Mouse (Mus musculus): ENCODE data around the gene Yif1a. TPM values are rescaled to one million over a fixed set of nuclear protein-coding genes. Genes with fewer than 3 reads are reported as not detected.

Yif1a gene
- polyA plus RNA-seq, 1 experiment, result 57.6 TPM

DNA sequence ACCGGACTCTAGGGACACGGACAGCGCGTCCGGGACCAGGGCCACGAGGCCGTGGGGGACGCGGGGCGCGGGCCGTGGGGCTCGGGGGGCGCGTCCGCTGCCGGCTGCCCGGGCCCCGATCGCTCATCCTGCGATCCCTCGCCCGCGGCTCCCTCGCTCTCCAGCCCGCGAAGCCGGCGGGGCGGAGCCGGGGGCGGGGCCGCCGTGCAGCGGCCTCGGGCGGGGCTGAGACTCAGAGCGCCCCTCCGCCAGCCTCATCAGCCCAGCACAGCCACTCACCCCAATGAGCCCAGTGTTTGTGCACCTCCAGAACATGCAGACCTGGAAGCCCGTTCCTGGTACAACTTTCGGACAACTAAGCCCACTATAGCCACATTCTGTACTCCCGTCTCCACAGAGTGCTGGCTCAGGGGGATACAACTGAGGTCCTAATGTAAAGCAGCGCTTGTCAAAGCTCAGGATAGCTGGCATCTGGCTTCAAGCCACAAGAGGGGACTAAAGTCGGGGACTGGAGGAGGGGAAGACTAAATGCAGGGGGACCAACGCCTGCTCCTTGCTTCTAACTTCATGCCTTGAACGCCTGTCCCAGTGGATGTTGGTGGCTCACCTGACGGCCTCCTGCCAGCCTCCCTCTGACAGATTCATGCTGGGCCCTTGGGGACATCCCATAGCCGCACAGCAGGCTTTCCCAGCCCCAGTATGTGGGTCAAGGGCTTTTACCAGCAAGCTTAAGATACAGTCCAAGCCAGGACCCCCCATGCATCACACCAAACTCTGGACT, 10.2 kb downstream of the Yif1a start, which contains the start of gene Cnih2:
Cnih2 (minus strand) TSS at position 159 of the 781 bp plus-strand sequence.
- Histone ChIP-seq H3K36me3 (ENCODE audit: control insufficient read depth, insufficient read depth) (peaks cover 26% of the 10 kb centered on the region), H3K4me3 (ENCODE audit: insufficient read depth, poor library complexity, severe bottlenecking) (no peak within 1 kb of the TSS), H3ac (ENCODE audit: control insufficient read depth, insufficient read length, low read depth) (peak within 1 kb of the TSS; percentile 69), H3K79me2 (ENCODE audit: control insufficient read depth, insufficient read depth) (no peaks in the 10 kb centered on the region), H3K79me3 (ENCODE audit: low read depth) (no peaks in the 10 kb centered on the region), H3K27me3 (ENCODE audit: control insufficient read depth, insufficient read depth, insufficient read length) (no peaks in the 10 kb centered on the region)
- TF ChIP-seq USF1 (IDR thresholded peaks at IDR 0.05; ENCODE audit: low read depth), result no peak
- no peak for TF ChIP-seq CTCF (IDR thresholded peaks at IDR 0.05; ENCODE audit: control insufficient read depth, insufficient read depth, insufficient read length)
- TF ChIP-seq MYOG (IDR thresholded peaks at IDR 0.05; ENCODE audit: control insufficient read depth, extremely low read depth, insufficient read length), result no peak
- no peak for TF ChIP-seq MAX (IDR thresholded peaks at IDR 0.05)
- no peak for TF ChIP-seq FOSL1 (IDR thresholded peaks at IDR 0.05; ENCODE audit: insufficient read depth, low read length, poor library complexity, severe bottlenecking)
- no peak for TF ChIP-seq MYOD1 (IDR thresholded peaks at IDR 0.05; ENCODE audit: control insufficient read depth, insufficient read length, low read depth)
- no peak for TF ChIP-seq CEBPB (IDR thresholded peaks at IDR 0.05; ENCODE audit: low read depth)

DNA sequence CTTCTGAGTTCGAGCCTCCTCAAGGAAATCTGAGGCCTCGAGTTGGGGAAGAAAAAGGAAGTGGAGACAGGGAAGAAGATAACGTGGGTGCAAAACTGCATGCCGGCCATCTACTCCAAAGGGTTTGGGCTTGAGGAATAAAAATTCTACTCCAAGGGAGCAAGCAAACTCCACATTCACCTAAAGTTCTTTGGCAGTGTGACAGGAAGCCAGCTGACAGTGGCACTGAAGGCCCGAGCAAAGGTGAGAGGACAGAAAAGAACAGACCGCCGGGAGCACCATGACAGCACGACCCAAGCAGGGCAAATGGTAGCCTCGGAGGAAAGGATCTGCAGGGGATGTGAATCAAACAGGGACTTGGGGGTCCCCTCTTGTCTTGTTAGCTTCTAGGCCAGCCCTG, 17.7 kb downstream of the Yif1a start:
- Histone ChIP-seq H3K27me3 (ENCODE audit: control insufficient read depth, insufficient read depth, insufficient read length) (no peaks in the 10 kb centered on the region), H3ac (ENCODE audit: control insufficient read depth, insufficient read length, low read depth) (peak overlapping the region; percentile 79), H3K79me3 (ENCODE audit: low read depth) (peaks cover 13% of the 10 kb centered on the region), H3K79me2 (ENCODE audit: control insufficient read depth, insufficient read depth) (peaks cover 23% of the 10 kb centered on the region), H3K4me3 (ENCODE audit: insufficient read depth, poor library complexity, severe bottlenecking) (peak overlapping the region; percentile 97), H3K36me3 (ENCODE audit: control insufficient read depth, insufficient read depth) (peaks cover 62% of the 10 kb centered on the region)
- TF ChIP-seq MYOD1 (IDR thresholded peaks at IDR 0.05; ENCODE audit: control insufficient read depth, insufficient read length, low read depth), result no peak
- no peak for TF ChIP-seq USF1 (IDR thresholded peaks at IDR 0.05; ENCODE audit: low read depth)
- no peak for TF ChIP-seq CTCF (IDR thresholded peaks at IDR 0.05; ENCODE audit: control insufficient read depth, insufficient read depth, insufficient read length)
- no peak for TF ChIP-seq CEBPB (IDR thresholded peaks at IDR 0.05; ENCODE audit: low read depth)
- TF ChIP-seq MYOG (IDR thresholded peaks at IDR 0.05; ENCODE audit: control insufficient read depth, extremely low read depth, insufficient read length), result no peak
- no peak for TF ChIP-seq FOSL1 (IDR thresholded peaks at IDR 0.05; ENCODE audit: insufficient read depth, low read length, poor library complexity, severe bottlenecking)
- TF ChIP-seq MAX (IDR thresholded peaks at IDR 0.05), result no peak

DNA sequence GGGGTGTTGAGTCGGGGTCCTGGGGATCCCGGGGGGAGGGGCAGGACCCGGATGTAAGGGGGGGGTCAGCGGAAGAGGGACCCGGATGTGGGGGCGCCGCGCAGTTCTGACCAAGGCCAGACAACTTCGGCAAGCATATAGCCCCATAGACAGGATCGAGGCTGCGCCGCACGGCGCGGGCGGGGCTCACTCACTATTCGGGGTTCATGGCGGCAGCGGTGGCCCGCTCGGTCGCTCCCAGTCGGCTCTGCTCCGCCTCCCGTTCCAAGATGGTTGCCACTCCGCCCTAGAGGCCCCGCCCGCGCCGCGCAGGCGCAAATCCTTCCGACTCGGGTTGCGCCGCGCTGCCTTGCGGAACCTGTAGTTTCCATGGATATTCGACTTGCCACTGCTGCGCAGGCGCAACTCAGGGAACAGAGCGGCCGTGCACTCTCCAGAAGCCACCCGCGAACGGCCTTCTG, 18.4 kb downstream of the Yif1a start, which contains the start of gene Rab1b:
Rab1b (minus strand) TSS at position 342 of the 461 bp plus-strand sequence.
- no peak for TF ChIP-seq CEBPB (IDR thresholded peaks at IDR 0.05; ENCODE audit: low read depth)
- TF ChIP-seq MYOG (IDR thresholded peaks at IDR 0.05; ENCODE audit: control insufficient read depth, extremely low read depth, insufficient read length), result no peak
- no peak for TF ChIP-seq USF1 (IDR thresholded peaks at IDR 0.05; ENCODE audit: low read depth)
- TF ChIP-seq MYOD1 (IDR thresholded peaks at IDR 0.05; ENCODE audit: control insufficient read depth, insufficient read length, low read depth), result no peak
- no peak for TF ChIP-seq MAX (IDR thresholded peaks at IDR 0.05)
- no peak for TF ChIP-seq CTCF (IDR thresholded peaks at IDR 0.05; ENCODE audit: control insufficient read depth, insufficient read depth, insufficient read length)
- no peak for TF ChIP-seq FOSL1 (IDR thresholded peaks at IDR 0.05; ENCODE audit: insufficient read depth, low read length, poor library complexity, severe bottlenecking)
- peaks cover 23% of the 10 kb centered on the region for H3K79me2 ChIP-seq (ENCODE audit: control insufficient read depth, insufficient read depth)

DNA sequence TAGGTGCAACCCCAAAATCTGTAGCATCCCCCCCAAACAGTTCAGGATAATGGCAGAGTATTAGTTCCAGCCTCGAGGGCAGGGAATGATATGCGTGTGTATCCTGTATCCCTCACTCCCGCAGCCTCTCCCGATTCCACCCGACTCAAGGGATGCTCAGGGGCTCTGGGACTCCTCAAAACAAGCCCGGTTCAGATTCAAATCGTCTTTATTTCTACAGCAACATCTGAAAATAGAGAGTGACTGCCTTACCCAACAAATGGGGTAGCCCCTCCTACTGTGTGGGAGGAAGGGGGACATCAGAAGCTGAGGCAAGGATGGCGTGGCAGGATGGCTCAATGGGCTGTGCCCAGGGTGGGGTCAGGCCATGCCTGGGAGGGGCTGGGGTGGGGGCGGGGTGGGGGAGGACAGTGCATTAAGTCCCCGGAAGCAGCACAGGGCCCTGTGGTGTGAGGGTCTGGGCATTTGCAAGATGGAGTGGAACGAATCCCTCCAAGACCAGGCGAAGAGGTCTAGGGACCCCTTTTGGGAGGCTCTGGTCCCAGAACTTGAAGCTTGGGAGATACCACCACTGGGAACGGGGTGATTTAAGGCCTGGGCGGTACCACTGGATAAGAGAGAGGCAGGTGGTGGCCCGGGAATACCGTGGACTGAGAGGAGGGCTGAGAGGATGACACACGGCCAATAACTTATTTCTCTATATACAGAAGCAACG, 19.4 kb downstream of the Yif1a start:
- Histone ChIP-seq H3K36me3 (ENCODE audit: control insufficient read depth, insufficient read depth) (peaks cover 55% of the 10 kb centered on the region), H3K4me3 (ENCODE audit: insufficient read depth, poor library complexity, severe bottlenecking) (no peak overlapping the region), H3K27me3 (ENCODE audit: control insufficient read depth, insufficient read depth, insufficient read length) (no peaks in the 10 kb centered on the region), H3K79me2 (ENCODE audit: control insufficient read depth, insufficient read depth) (peaks cover 23% of the 10 kb centered on the region), H3K79me3 (ENCODE audit: low read depth) (peaks cover 13% of the 10 kb centered on the region), H3ac (ENCODE audit: control insufficient read depth, insufficient read length, low read depth) (no peak overlapping the region)
- no peak for TF ChIP-seq CTCF (IDR thresholded peaks at IDR 0.05; ENCODE audit: control insufficient read depth, insufficient read depth, insufficient read length)
- no peak for TF ChIP-seq CEBPB (IDR thresholded peaks at IDR 0.05; ENCODE audit: low read depth)
- no peak for TF ChIP-seq MAX (IDR thresholded peaks at IDR 0.05)
- TF ChIP-seq MYOD1 (IDR thresholded peaks at IDR 0.05; ENCODE audit: control insufficient read depth, insufficient read length, low read depth), result no peak
- no peak for TF ChIP-seq MYOG (IDR thresholded peaks at IDR 0.05; ENCODE audit: control insufficient read depth, extremely low read depth, insufficient read length)
- no peak for TF ChIP-seq FOSL1 (IDR thresholded peaks at IDR 0.05; ENCODE audit: insufficient read depth, low read length, poor library complexity, severe bottlenecking)
- no peak for TF ChIP-seq USF1 (IDR thresholded peaks at IDR 0.05; ENCODE audit: low read depth)

More for the DNA sequence above, 18.4 kb downstream of the Yif1a start, which contains the start of gene Rab1b:
- H3K36me3 ChIP-seq (ENCODE audit: control insufficient read depth, insufficient read depth), result peaks cover 59% of the 10 kb centered on the region
- no peaks in the 10 kb centered on the region for H3K27me3 ChIP-seq (ENCODE audit: control insufficient read depth, insufficient read depth, insufficient read length)
- H3K4me3 ChIP-seq (ENCODE audit: insufficient read depth, poor library complexity, severe bottlenecking), result peak within 1 kb of the TSS; percentile 97
- H3ac ChIP-seq (ENCODE audit: control insufficient read depth, insufficient read length, low read depth), result peak within 1 kb of the TSS; percentile 79
- H3K79me3 ChIP-seq (ENCODE audit: low read depth), result peaks cover 13% of the 10 kb centered on the region

GRCm38 (mm10) chr19:5108271-5108575, 19.9 kb downstream of the Yif1a start:
- Histone ChIP-seq H3K79me2 (ENCODE audit: control insufficient read depth, insufficient read depth) (peaks cover 23% of the 10 kb centered on the region), H3K36me3 (ENCODE audit: control insufficient read depth, insufficient read depth) (peaks cover 53% of the 10 kb centered on the region), H3K79me3 (ENCODE audit: low read depth) (peaks cover 13% of the 10 kb centered on the region), H3K4me3 (ENCODE audit: insufficient read depth, poor library complexity, severe bottlenecking) (no peak overlapping the region), H3ac (ENCODE audit: control insufficient read depth, insufficient read length, low read depth) (no peak overlapping the region), H3K27me3 (ENCODE audit: control insufficient read depth, insufficient read depth, insufficient read length) (no peaks in the 10 kb centered on the region)
- TF ChIP-seq CEBPB (IDR thresholded peaks at IDR 0.05; ENCODE audit: low read depth) (no peak), CTCF (IDR thresholded peaks at IDR 0.05; ENCODE audit: control insufficient read depth, insufficient read depth, insufficient read length) (no peak), USF1 (IDR thresholded peaks at IDR 0.05; ENCODE audit: low read depth) (no peak), MYOD1 (IDR thresholded peaks at IDR 0.05; ENCODE audit: control insufficient read depth, insufficient read length, low read depth) (no peak), MYOG (IDR thresholded peaks at IDR 0.05; ENCODE audit: control insufficient read depth, extremely low read depth, insufficient read length) (no peak), MAX (IDR thresholded peaks at IDR 0.05) (no peak), FOSL1 (IDR thresholded peaks at IDR 0.05; ENCODE audit: insufficient read depth, low read length, poor library complexity, severe bottlenecking) (no peak)

Data from C2C12 (cell line).